Mouse (Mus musculus): Measurements from ENCODE around the gene Ezh2.
"Not testable (repeated sequence)": the region's sequence is repeated elsewhere in the genome, so short reads cannot be mapped to it uniquely, and the experiment has no call there.

Gene Ezh2

GRCm38 (mm10) chr6:47594926-47595623 is at the start of gene Ezh2:
Gene Ezh2, minus strand, starts transcription at chr6:47595341.
- peak; percentile 97 for DNase-seq (ENCODE audit: low spot score)

- no peak for DNase-seq (ENCODE audit: low spot score)
These were observed 41.5 kb upstream of the Ezh2 start for GRCm38 (mm10) chr6:47636527-47637076.

GRCm38 (mm10) chr6:47635995-47636526 is 40.9 kb upstream of the Ezh2 start:
- no peak for DNase-seq (ENCODE audit: low spot score)

- no peak for DNase-seq (ENCODE audit: low spot score)
These were observed 40.3 kb upstream of the Ezh2 start for GRCm38 (mm10) chr6:47635207-47635994.

GRCm38 (mm10) chr6:47633467-47633866 is 38.3 kb upstream of the Ezh2 start:
- DNase-seq (ENCODE audit: low spot score), result no peak

- DNase-seq (ENCODE audit: low spot score), result not testable (repeated sequence)
These were observed 34.9 kb upstream of the Ezh2 start for GRCm38 (mm10) chr6:47630061-47630460.

GRCm38 (mm10) chr6:47627978-47628377 is 32.8 kb upstream of the Ezh2 start:
- no peak for DNase-seq (ENCODE audit: low spot score)

GRCm38 (mm10) chr6:47626976-47627375 is 31.8 kb upstream of the Ezh2 start:
- DNase-seq (ENCODE audit: low spot score), result not testable (repeated sequence)

GRCm38 (mm10) chr6:47621039-47621438 is 25.9 kb upstream of the Ezh2 start:
- DNase-seq (ENCODE audit: low spot score), result no peak

- DNase-seq (ENCODE audit: low spot score), result not testable (repeated sequence)
These were observed 13.2 kb upstream of the Ezh2 start for GRCm38 (mm10) chr6:47608306-47608705.

GRCm38 (mm10) chr6:47601931-47602330 is 6.8 kb upstream of the Ezh2 start:
- no peak for DNase-seq (ENCODE audit: low spot score)

GRCm38 (mm10) chr6:47595696-47596095 is 555 bp upstream of the Ezh2 start:
- no peak for DNase-seq (ENCODE audit: low spot score)

GRCm38 (mm10) chr6:47594141-47594835 is 853 bp downstream of the Ezh2 start:
- DNase-seq (ENCODE audit: low spot score), result peak; percentile 80

GRCm38 (mm10) chr6:47593590-47593989 is 1.6 kb downstream of the Ezh2 start:
- DNase-seq (ENCODE audit: low spot score), result no peak

GRCm38 (mm10) chr6:47587332-47587731 is 7.8 kb downstream of the Ezh2 start:
- not testable (repeated sequence) for DNase-seq (ENCODE audit: low spot score)

GRCm38 (mm10) chr6:47572887-47573286 is 22.3 kb downstream of the Ezh2 start:
- DNase-seq (ENCODE audit: low spot score), result no peak

- no peak for DNase-seq (ENCODE audit: low spot score)
These were observed 29.7 kb downstream of the Ezh2 start for GRCm38 (mm10) chr6:47565326-47566035.

- no peak for DNase-seq (ENCODE audit: low spot score)
These were observed 33.7 kb downstream of the Ezh2 start for GRCm38 (mm10) chr6:47561426-47561825.

- no peak for DNase-seq (ENCODE audit: low spot score)
These were observed 34.3 kb downstream of the Ezh2 start for GRCm38 (mm10) chr6:47560846-47561245.

GRCm38 (mm10) chr6:47560407-47560806 is 34.7 kb downstream of the Ezh2 start:
- no peak for DNase-seq (ENCODE audit: low spot score)

- no peak for DNase-seq (ENCODE audit: low spot score)
These were observed 35.9 kb downstream of the Ezh2 start for GRCm38 (mm10) chr6:47559287-47559686.

- no peak for DNase-seq (ENCODE audit: low spot score)
These were observed 42.9 kb downstream of the Ezh2 start for GRCm38 (mm10) chr6:47552280-47552679.
